Mouse (Mus musculus) kidney, adult 2 months (tissue): ENCODE measurements around the gene Ace2.
A peak's percentile ranks its signal among the peaks of the same experiment; 100 is the strongest.

ENCODE experiments used
- CTCF ChIP-seq: fragments of 200-500 bp; conservative IDR thresholded peaks from 2 replicates; pipeline ENCODE4 v1.5.1; 2011; ENCODE audit warnings: low read depth, mild to moderate bottlenecking, control low read depth, low read length, moderate library complexity, mixed read lengths; ENCODE audit not compliant: insufficient read depth, insufficient read length
- POLR2A ChIP-seq: fragments of 200-500 bp; IDR thresholded peaks from one replicate; pipeline ENCODE4 v1.6.1; 2011; ENCODE audit warnings: low read depth, low read length, control low read depth

DNA sequence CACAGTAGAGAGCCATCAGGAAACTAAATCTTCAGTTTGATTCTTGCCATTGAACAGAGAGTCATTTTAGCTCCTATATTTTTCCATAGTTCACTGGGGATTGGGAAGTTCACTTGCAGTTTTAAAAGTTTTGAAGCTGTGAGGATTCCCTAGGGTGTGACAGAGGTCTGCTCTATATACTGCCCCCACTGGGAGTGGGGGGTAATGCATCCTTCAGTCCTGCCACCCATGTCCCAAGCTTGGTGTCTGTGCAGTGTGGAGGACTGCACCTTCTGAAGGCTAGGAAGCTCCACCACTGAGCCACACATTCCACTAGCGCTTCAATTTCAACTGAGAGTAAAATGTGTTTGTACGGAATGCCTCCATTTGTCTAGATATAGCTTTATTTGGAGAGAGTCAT is 82.9 kb downstream of the Ace2 start:
- TF ChIP-seq POLR2A = no peak
- TF ChIP-seq CTCF = peak; percentile 39
